Mouse (Mus musculus): ENCODE results near the gene 4632433K11Rik. TPM values are rescaled to one million over a fixed set of nuclear protein-coding genes. Genes with fewer than 3 reads are reported as not detected.
"Not testable (repeated sequence)": the region's sequence is repeated elsewhere in the genome, so short reads cannot be mapped to it uniquely, and the experiment has no call there.

The 4632433K11Rik gene
- total and polyA plus RNA-seq, 2 experiments from 2014 or later: not detected

DNA sequence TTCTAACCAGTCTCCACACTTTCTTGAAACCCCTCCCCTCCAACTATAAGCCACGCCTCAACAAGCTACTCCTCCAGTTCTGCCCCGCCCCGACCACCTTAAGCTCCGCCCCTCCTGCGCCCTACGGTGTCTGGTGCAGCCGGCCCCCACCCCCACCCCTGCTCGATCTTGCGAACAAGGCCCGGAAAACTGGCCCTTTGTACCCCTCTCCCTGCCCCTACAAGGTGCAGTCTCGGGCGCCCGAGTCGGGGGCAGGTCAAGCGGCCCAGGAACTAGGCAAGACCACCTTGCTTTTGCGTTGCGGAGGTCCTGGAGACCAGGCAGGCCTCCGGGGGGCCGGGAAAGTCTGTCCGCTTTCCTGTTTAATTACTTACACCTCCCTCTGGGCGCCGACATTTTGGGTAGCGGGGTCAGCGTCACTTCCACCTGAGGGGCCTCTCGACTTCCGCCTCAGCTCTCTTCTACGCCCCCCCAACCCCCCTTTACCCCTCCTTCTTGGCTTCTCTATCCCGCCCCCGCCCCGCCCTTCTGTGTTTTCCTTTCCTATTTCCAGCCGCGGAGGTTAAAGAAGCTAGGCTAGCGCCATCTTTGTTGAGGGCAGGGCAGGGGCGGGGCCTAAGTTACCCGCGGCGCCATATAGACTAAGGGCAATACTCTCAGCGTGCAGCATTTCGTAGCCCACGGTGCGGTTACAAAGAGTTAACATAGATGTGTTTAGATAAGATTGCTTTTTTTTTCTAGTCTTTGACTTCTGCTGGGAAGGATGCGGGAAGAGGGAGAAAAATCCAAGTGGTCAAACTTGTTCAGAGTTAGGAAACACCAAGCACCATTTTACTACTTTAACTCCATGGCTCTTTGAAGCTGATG, 19.4 kb upstream of the 4632433K11Rik start, which contains the start of the genes Zfp524 and Fiz1:
Zfp524 (plus strand) TSS at position 165 of the 867 bp plus-strand sequence.
Fiz1 (minus strand) TSS at position 447 of the 867 bp plus-strand sequence.
- H3K36me3 ChIP-seq (ENCODE audit: insufficient read depth, low read length): peaks cover 21% of the 10 kb centered on the region
- peak within 1 kb of the TSS; percentile 73 for H3K9ac ChIP-seq (replicated peaks; ENCODE audit: low read length)
- ATAC-seq (peak; percentile 84), DNase-seq (ENCODE audit: low spot score) (peak; percentile 98)
- TF ChIP-seq CTCF (IDR thresholded peaks at IDR 0.05; ENCODE audit: low read depth): no peak
- no peaks in the 10 kb centered on the region for H3K9me3 ChIP-seq (ENCODE audit: low read length)
- peak within 1 kb of the TSS; percentile 98 for H3K27ac ChIP-seq
- peak within 1 kb of the TSS; percentile 65 for H3K4me3 ChIP-seq (ENCODE audit: low read length)
- no peaks in the 10 kb centered on the region for H3K27me3 ChIP-seq (ENCODE audit: insufficient read depth, low read length)
- no peaks in the 10 kb centered on the region for H3K4me1 ChIP-seq (ENCODE audit: insufficient read depth, low read length)
- WGBS: under 1% methylated on average over 42 of the region's 42 CpGs
- peak within 1 kb of the TSS; percentile 66 for H3K4me2 ChIP-seq (ENCODE audit: low read depth, low read length)

DNA sequence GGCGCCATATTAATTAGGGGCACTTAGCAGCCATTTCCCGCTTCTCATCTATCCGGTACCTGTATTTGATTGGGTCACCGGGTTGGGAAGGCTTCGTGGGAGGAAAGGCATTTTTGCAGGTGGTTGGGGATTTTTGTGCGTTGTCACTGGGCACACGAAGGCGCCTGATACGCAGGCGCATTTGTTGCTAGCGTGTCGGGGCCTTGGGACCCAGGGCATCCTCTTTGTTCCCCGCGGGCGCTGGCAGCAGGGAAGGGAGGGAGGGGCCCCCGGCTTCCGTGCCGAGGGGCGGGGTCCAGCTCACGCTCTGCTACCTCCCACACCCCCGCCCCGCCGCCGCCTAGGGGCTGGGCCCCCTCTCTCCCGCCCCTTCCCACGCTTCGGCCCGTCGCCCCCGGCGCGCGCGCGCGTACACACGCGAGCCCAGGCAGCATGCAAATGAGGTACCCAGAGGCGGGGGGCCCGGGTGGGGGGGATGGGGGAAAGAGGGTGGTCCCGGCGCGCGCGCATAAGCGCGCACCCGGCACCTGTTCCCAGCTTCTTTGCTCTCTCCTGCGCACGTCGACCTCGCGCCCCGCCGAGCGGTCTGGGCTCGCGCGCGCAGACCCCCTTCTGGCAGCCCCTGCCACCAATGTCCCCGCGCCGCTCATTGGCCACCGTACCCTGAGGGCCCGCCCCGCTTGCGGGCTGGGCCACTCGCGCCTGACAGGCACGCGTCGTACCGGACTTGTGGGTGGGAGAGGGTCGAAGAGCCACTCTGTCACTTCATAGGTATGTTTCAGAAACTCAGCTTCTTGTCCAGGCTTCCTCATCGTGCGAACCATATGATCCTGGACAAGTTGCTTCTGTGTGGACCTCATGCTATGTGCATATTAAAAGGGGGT, 18.6 kb upstream of the 4632433K11Rik start, which contains the start of gene Gm44973:
Gm44973 (plus strand) TSS at position 379 of the 884 bp plus-strand sequence.
- TF ChIP-seq CTCF (IDR thresholded peaks at IDR 0.05; ENCODE audit: low read depth): no peak
- Histone ChIP-seq H3K9me3 (ENCODE audit: low read length) (no peaks in the 10 kb centered on the region), H3K9ac (replicated peaks; ENCODE audit: low read length) (peak within 1 kb of the TSS; percentile 73), H3K4me3 (ENCODE audit: low read length) (peak within 1 kb of the TSS; percentile 65), H3K27me3 (ENCODE audit: insufficient read depth, low read length) (no peaks in the 10 kb centered on the region), H3K4me1 (ENCODE audit: insufficient read depth, low read length) (no peaks in the 10 kb centered on the region), H3K36me3 (ENCODE audit: insufficient read depth, low read length) (peaks cover 14% of the 10 kb centered on the region), H3K4me2 (ENCODE audit: low read depth, low read length) (peak within 1 kb of the TSS; percentile 66), H3K27ac (peak within 1 kb of the TSS; percentile 98)
- under 1% methylated on average over 57 of the region's 76 CpGs for WGBS
- DNase-seq (ENCODE audit: low spot score) (peak; percentile 96), ATAC-seq (peak; percentile 83)

DNA sequence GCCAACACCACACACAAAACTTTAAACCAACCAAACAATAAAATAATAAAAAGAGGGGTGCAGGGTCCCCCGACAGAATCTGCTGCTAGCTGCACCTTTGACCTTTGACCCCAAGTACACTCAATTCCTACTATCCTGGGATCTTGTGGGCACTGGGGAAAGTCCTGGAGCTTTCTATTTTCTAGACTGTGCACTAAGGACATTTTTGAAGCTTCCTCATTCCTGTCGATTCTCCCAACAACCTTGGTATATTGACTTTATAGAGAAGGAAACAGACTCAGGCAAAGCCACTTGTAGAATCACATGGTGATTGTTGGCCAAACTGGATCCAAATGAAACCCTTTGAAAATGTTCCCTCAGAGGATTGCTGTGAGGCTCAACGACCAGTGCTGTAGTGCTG, 17.9 kb upstream of the 4632433K11Rik start:
- no peak for TF ChIP-seq CTCF (IDR thresholded peaks at IDR 0.05; ENCODE audit: low read depth)
- H3K9me3 ChIP-seq (ENCODE audit: low read length): no peaks in the 10 kb centered on the region
- H3K4me3 ChIP-seq (ENCODE audit: low read length): peak overlapping the region; percentile 65
- H3K4me2 ChIP-seq (ENCODE audit: low read depth, low read length): peak overlapping the region; percentile 66
- peaks cover 14% of the 10 kb centered on the region for H3K36me3 ChIP-seq (ENCODE audit: insufficient read depth, low read length)
- peak overlapping the region; percentile 98 for H3K27ac ChIP-seq
- no peaks in the 10 kb centered on the region for H3K27me3 ChIP-seq (ENCODE audit: insufficient read depth, low read length)
- WGBS: 64% methylated on average over 3 of the region's 3 CpGs
- DNase-seq (ENCODE audit: low spot score) (no peak), ATAC-seq (no peak)
- H3K4me1 ChIP-seq (ENCODE audit: insufficient read depth, low read length): peaks cover 1% of the 10 kb centered on the region; the same call in 1 of the 2 replicates
- H3K9ac ChIP-seq (replicated peaks; ENCODE audit: low read length): peak overlapping the region; percentile 73; the same call in 1 of the 2 replicates

DNA sequence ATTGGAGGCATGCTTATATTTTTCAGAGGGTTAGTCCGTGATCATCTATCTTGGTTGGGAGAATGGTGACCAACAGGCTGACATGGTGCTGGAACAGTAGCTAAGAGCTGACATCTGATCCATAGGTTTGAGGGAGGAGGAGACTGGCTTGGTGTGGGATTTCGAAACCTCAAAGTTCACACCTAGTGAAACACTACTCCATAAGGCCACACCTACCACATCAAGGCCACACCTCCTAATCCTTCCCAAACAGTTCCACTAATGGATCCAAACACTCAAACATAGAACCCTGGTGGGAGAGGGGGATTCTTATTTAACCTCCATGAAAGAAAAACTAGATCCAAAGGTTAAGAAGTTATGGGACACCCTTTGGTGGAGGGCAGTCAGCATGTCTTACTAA, 17.0 kb upstream of the 4632433K11Rik start:
- H3K4me2 ChIP-seq (ENCODE audit: low read depth, low read length): no peak overlapping the region
- ATAC-seq (no peak), DNase-seq (ENCODE audit: low spot score) (no peak)
- no peak overlapping the region for H3K4me3 ChIP-seq (ENCODE audit: low read length)
- WGBS: 95% methylated on average over 2 of the region's 2 CpGs
- H3K9me3 ChIP-seq (ENCODE audit: low read length): no peaks in the 10 kb centered on the region
- H3K4me1 ChIP-seq (ENCODE audit: insufficient read depth, low read length): peaks cover 7% of the 10 kb centered on the region
- H3K9ac ChIP-seq (replicated peaks; ENCODE audit: low read length): no peak overlapping the region
- no peak for TF ChIP-seq CTCF (IDR thresholded peaks at IDR 0.05; ENCODE audit: low read depth)
- no peaks in the 10 kb centered on the region for H3K27me3 ChIP-seq (ENCODE audit: insufficient read depth, low read length)
- H3K36me3 ChIP-seq (ENCODE audit: insufficient read depth, low read length): peaks cover 6% of the 10 kb centered on the region
- no peak overlapping the region for H3K27ac ChIP-seq

DNA sequence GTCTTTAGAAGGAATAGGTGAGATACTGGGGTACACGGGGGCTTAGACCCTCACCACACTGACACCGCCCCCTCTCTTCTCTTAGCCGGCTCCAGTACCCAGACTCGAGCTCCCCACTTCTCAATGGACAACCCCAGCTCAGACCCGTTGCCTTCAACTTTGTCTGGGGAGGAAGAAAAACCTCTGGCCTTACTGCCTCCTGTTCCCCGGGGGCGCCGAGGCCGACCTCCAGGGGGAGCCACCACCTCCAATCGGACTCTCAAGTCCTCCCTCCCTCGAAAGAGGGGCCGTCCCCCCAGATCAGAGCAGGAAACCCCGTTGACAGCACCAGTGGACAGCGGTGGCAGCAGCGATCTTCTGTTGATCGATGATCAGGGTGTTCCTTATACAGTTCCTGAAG, 16.6 kb upstream of the 4632433K11Rik start:
- H3K27ac ChIP-seq: no peak overlapping the region
- no peak for DNase-seq (ENCODE audit: low spot score)
- no peak for ATAC-seq

DNA sequence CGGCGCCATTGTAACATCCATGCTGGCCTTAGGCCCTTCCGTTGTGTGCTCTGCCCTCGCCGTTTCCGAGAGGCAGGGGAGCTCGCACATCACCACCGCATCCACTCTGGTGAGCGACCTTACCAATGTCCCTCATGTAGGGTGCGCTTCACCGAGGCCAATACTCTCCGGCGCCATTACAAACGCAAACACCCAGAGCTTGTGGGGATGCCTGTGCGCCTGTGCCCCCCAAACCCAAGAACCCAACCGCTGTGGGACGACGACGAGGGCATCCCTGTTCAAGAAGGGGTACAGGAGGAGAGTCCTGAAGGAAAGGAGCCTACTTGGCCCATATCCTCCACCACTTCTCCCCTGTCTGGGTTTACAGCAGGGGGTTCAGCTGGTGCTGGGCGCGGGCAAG, 16.0 kb upstream of the 4632433K11Rik start:
- Histone ChIP-seq H3K4me3 (ENCODE audit: low read length) (no peak overlapping the region), H3K4me1 (ENCODE audit: insufficient read depth, low read length) (peaks cover 7% of the 10 kb centered on the region), H3K9me3 (ENCODE audit: low read length) (no peaks in the 10 kb centered on the region), H3K27ac (no peak overlapping the region), H3K4me2 (ENCODE audit: low read depth, low read length) (no peak overlapping the region), H3K9ac (replicated peaks; ENCODE audit: low read length) (no peak overlapping the region), H3K36me3 (ENCODE audit: insufficient read depth, low read length) (no peaks in the 10 kb centered on the region), H3K27me3 (ENCODE audit: insufficient read depth, low read length) (no peaks in the 10 kb centered on the region)
- 99% methylated on average over 21 of the region's 21 CpGs for WGBS
- no peak for DNase-seq (ENCODE audit: low spot score)
- no peak for ATAC-seq
- TF ChIP-seq CTCF (IDR thresholded peaks at IDR 0.05; ENCODE audit: low read depth): no peak

More for the DNA sequence above, 16.6 kb upstream of the 4632433K11Rik start:
- Histone ChIP-seq H3K9me3 (ENCODE audit: low read length) (no peaks in the 10 kb centered on the region), H3K9ac (replicated peaks; ENCODE audit: low read length) (no peak overlapping the region), H3K4me2 (ENCODE audit: low read depth, low read length) (no peak overlapping the region), H3K36me3 (ENCODE audit: insufficient read depth, low read length) (peaks cover 4% of the 10 kb centered on the region), H3K4me3 (ENCODE audit: low read length) (no peak overlapping the region), H3K27me3 (ENCODE audit: insufficient read depth, low read length) (no peaks in the 10 kb centered on the region), H3K4me1 (ENCODE audit: insufficient read depth, low read length) (peaks cover 7% of the 10 kb centered on the region)
- TF ChIP-seq CTCF (IDR thresholded peaks at IDR 0.05; ENCODE audit: low read depth): 0 out of 2 replicates have a peak, but pooled peaks have one; percentile 15
- 93% methylated on average over 16 of the region's 16 CpGs for WGBS

DNA sequence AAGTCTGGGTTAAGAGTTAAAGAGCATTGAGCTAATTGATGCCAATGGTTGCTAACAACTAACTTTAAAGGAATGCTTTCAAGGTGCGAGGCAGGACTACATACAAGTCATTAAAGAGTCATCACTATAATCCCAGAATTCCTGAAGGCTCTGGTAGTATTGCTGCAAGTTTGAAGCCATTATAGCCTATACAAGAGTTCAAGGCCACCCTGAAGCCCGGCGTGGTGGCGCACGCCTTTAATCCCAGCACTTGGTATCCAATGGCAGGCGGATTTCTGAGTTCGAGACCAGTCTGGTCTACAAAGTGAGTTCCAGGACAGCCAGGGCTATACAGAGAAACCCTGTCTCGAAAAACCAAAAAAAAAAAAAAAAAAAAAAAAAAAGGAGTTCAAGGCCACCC, 14.3 kb upstream of the 4632433K11Rik start:
- not testable (repeated sequence) for H3K9me3 ChIP-seq (ENCODE audit: low read length); H3K4me1 ChIP-seq (ENCODE audit: insufficient read depth, low read length); H3K9ac ChIP-seq (replicated peaks; ENCODE audit: low read length); ATAC-seq; H3K27me3 ChIP-seq (ENCODE audit: insufficient read depth, low read length); DNase-seq (ENCODE audit: low spot score)
- H3K4me2 ChIP-seq (ENCODE audit: low read depth, low read length): peak overlapping the region; percentile 86
- 36% methylated on average over 8 of the region's 8 CpGs for WGBS
- peak overlapping the region; percentile 60 for H3K4me3 ChIP-seq (ENCODE audit: low read length)
- peak overlapping the region; percentile 93; the same call in 1 of the 2 replicates for H3K27ac ChIP-seq
- peaks cover 11% of the 10 kb centered on the region; the same call in 1 of the 2 replicates for H3K36me3 ChIP-seq (ENCODE audit: insufficient read depth, low read length)
